Mouse (Mus musculus) midbrain, embryonic 16.5 days (tissue): Measurements from ENCODE around the gene Mvk. TPM values are rescaled to one million over a fixed set of nuclear protein-coding genes. Genes with fewer than 3 reads are reported as not detected.

Experiments
- microRNA-seq: library from miRNA; unstranded; fragments of <30 nt; microRNA quantifications from one replicate; pipeline ENCODE4, GENCODE M21; 2017
- polyA plus RNA-seq: library from polyadenylated mRNA; unstranded; fragments of >200 nt; fragmentation: Nextera tagmentation; extraction: Ambion mirVana; gene quantifications from 2 replicates; pipeline ENCODE4 v1.2.1, GENCODE M21; 2015

The Mvk gene
- polyA plus RNA-seq, 1 experiment from 2014 or later = 77.0 TPM

Small RNA genes lying within 50 kb of the gene (microRNA-seq; reads per million reads assigned to microRNA genes)
- not detected for gene Mir7027

Other genes starting within 250 kb of the Mvk start
- gene Foxn4, start 170.5 kb upstream of the Mvk start, polyA plus RNA-seq = 0.32 and 0.36 TPM in 2 replicates
- 0.82 and 0.97 TPM in 2 replicates for gene Myo1h, start 155.1 kb upstream of the Mvk start, polyA plus RNA-seq
- 70.3 and 82.3 TPM in 2 replicates for gene Kctd10, start 63.8 kb upstream of the Mvk start, polyA plus RNA-seq
- 35.6 and 39.0 TPM in 2 replicates for gene Ube3b, start 63.7 kb upstream of the Mvk start, polyA plus RNA-seq
- gene Mmab, start 209 bp upstream of the Mvk start, polyA plus RNA-seq = 35.9 and 38.7 TPM in 2 replicates
- gene Fam222a, start 123.7 kb downstream of the Mvk start, polyA plus RNA-seq = 5.3 and 6.0 TPM in 2 replicates
- 1.3 and 1.9 TPM in 2 replicates for gene Trpv4, start 214.2 kb downstream of the Mvk start, polyA plus RNA-seq
- gene Gltp, start 246.7 kb downstream of the Mvk start, polyA plus RNA-seq = 34.2 and 39.4 TPM in 2 replicates